Mouse (Mus musculus) CD4-positive naive resting alpha-beta T cell, adult 76 days (primary cell): ENCODE results near the gene Irx2. TPM values are rescaled to one million over a fixed set of nuclear protein-coding genes. Genes with fewer than 3 reads are reported as not detected.

ENCODE experiments used
- total RNA-seq: library from RNA; stranded (reverse); gene quantifications from one replicate; pipeline ENCODE4 v1.2.4, GENCODE M21; 2023

Gene Irx2
- total RNA-seq, result not detected

GRCm38 (mm10) chr13:72628462-72628916 is at the start of gene Irx2:
Gene Irx2 (plus strand): TSS chr13:72628820.

